Mouse (Mus musculus) frontal cortex, postnatal 36 days (tissue): Measurements from ENCODE around the gene Hhipl1.
A peak's percentile ranks its signal among the peaks of the same experiment; 100 is the strongest.

Experiments used
- DNase-seq, 2 experiments: peaks; one replicate each; pipeline ENCODE4 v3.0.0; 2022; ENCODE audit warnings: low spot score in 2 of 2

Hhipl1 gene

GRCm38 (mm10) chr12:108277341-108277841, 28.7 kb upstream of the Hhipl1 start:
- no peak for DNase-seq

GRCm38 (mm10) chr12:108278221-108278918, 27.7 kb upstream of the Hhipl1 start:
- DNase-seq, result no peak

DNA sequence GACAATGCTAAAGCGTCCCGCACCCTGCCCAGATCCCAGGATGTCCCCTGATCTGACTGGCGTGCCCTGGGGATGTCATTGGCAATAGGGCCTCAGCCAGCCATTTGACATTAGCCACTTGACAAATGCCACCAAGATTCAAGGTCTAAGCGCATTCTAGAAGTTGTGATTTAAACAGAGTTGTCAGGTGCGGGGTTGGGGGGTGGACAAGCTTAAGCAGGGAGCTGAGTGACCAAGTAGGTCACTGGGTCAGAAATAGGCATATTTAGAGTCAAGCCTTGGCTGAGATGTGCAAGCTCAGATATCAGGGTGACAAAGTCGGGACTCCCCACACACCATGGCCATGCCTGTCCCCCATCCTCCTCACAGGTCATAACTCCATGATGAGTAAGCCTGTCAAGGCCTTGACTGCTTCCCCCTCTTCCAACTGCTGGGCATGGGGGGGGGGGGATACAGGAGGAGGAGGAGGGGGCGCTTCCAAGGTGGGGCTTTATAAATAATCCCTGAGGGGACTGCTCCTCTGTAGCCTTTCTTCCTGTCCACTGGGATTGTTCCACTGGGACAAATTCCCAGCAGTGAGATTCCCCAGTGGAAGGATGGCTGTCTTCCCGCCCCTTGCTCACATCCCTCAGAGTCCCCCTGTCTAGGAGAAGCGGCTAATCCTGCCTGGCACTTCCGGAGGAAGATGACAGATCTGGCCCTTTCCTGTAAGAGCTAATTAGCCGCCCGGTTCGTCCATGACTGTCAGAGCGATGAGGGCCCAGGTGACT, 21.4 kb upstream of the Hhipl1 start:
- DNase-seq, result no peak

DNA sequence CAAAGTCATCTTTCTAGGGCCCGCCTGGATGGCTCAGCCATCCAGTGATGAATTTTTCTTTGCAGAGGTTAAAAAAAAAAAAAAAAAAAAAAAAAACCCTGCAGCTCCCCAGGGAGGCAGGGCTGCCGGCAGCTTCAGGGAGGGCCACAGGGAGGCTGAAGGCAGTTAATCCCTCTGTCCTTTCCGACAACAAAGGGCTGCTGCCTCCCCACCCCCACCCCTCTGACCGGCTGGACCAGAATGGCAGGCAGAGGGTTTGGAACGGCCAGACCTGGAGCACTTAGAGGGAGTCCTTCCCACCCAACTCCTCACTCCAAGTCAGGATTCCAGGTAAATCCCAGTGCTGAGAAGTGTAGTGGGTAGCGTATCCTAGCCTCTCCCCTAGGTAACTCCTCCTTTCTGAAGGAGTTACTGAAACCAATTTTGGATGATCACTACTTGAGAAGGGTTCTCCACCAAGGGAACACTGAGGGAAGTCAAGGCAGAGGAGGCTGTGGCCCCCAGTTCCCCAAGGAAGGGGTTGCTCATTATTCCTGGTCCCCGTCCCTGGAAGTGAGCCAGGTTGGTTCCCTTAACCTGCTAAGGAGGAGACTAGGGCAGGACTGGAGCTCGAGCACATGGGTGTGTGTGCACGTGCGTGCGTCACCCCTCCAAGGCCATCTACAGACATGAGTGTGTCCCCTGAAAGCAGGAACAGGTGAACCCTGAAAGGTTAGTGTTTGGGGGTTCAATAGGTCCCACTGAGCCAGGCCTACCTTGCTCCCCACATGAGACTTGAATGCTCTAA, 20.7 kb upstream of the Hhipl1 start:
- no peak for DNase-seq

DNA sequence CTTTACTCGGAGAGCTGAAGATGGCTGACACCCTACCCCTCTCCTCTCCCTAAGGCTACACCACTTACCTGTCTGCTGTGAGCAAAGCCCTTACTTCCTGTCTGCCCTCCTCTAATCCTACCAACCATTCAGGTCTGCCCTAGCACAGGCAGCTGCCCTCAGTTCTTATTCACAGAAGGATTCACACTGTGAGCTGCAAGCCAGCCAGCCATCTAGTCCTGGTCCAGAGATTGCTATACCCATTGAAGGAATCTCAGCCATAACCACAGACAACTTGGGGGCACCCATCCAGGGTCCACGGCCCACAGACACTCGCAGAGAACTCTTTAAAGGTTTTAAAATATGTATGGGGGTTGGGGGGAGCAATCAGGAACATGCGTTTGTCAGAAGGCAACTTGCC, 19.7 kb upstream of the Hhipl1 start:
- no peak for DNase-seq

DNA sequence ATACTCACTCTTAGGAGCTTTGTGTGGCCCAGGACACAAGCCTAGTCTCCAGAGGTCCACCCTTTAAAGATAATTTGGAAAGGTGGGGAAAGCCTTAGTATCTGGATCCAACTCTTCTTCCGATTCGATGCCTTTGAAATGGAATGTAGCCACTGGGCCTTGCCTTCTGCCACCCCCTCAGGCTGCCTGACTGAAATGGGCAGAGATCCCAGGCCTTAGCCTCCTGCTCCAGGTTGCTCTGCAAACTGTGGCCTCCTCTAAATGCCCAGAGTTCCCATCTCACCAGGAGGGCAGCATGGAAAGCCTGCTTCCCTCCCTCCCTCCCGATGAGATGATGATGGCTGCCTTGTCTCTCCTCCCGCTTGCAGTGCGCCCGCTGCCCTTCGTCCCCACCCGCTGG, 19.1 kb upstream of the Hhipl1 start:
- DNase-seq, result no peak

- DNase-seq, result no peak
Observed at GRCm38 (mm10) chr12:108288127-108288880, 17.8 kb upstream of the Hhipl1 start.

DNA sequence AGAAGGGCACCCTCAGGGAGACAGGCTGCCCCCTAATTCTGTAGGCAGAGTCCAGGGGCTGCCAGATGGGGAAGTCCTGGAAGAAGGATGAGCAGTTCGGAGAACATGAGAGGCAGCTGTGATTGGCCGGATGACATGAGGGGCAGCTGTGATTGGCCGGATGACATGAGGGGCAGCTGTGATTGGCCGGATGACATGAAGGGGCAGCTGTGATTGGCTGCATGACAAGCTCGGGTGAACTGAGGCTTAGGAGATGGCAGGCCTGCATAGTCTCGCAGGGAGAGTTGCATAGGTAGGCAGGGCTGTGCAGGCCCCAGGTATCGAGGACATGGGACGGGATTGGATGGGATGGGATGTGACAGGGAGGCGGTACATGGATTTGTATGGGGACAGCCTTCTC, 13.7 kb upstream of the Hhipl1 start:
- no peak for DNase-seq

- DNase-seq, result peak; percentile 65 to 79
Observed at GRCm38 (mm10) chr12:108292957-108293356, 13.1 kb upstream of the Hhipl1 start.

GRCm38 (mm10) chr12:108294620-108295019, 11.4 kb upstream of the Hhipl1 start:
- DNase-seq, result no peak

DNA sequence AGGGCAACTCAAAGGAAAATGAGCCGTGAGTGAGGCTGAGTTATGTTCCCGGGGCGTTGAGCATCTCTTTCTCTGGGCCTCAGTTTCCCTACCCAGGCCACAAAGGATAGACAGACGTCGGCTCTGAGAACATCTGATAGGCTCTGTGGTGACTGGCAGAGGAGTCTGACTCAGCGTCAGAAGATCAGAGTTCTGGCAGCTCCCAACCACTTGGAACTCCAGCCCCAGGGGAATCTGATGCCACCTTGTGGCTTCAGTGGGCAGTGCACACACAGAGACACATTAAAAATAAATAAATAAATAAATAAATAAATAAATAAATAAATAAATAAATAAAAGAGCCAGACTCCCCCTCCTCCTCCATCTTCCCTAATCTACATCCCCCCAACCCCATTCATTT, 9.0 kb upstream of the Hhipl1 start:
- no peak for DNase-seq

GRCm38 (mm10) chr12:108301006-108301405, 5.1 kb upstream of the Hhipl1 start:
- no peak for DNase-seq

DNA sequence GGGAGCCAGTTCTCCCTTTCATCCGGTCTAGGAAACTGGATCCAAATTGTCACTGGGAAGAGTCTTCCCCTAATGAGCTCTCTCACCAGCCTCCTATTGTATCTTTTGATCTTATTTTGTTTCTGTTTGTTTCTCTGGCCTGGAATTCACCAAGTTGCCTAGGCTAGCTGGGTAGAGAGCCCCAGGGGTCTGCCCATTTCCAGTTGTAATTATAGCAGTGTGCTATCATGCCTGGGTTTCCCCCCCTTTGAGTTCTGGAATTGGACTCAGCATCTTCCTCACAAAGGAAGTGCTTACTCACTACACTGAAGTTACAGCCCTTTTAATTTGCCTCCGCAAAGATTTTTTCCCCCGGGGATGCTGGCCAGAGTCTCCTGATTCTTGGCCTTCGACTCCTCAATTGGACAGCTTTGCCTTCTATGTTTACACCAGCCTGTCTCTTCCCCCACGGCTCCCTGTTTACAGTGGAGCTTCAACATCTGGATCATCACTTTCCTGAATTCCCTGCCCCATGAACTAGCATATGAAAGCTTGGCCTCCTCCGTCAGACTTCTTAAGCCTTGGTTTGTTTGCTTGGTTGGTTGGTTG, 2.2 kb upstream of the Hhipl1 start:
- no peak for DNase-seq

GRCm38 (mm10) chr12:108305172-108305571, 898 bp upstream of the Hhipl1 start:
- no peak for DNase-seq

GRCm38 (mm10) chr12:108307553-108307952, 1.5 kb downstream of the Hhipl1 start:
- peak in 1 of 2 experiments; percentile 45 for DNase-seq

DNA sequence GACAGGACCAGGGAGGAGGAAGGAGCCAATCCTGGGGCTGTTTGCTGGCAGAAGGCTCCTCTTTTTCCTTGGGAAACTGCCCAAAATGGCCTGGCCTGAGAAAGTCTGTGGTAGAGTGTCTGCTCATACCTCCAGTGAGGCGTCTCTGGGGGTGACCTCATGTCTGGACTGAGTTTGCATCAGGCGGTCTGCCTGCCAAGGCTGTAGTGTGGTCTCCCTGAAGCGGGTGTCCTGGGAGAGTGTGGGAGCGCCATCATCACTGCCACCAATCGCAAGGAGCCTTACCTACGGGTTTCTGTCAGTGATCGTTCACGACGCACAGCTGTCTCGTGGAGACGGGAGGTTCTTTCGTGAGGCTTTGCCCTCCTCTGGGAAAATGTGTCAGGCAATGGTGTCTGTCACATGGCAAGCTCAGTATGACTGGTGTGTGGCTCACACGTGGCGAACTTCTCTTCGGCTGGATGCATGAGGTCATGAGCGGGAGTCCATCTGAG, 2.3 kb downstream of the Hhipl1 start:
- DNase-seq, result no peak

GRCm38 (mm10) chr12:108309116-108309794, 3.2 kb downstream of the Hhipl1 start:
- no peak for DNase-seq

- DNase-seq, result no peak
Observed at GRCm38 (mm10) chr12:108310041-108310440, 4.0 kb downstream of the Hhipl1 start.

- no peak for DNase-seq
Observed at GRCm38 (mm10) chr12:108310456-108311027, 4.5 kb downstream of the Hhipl1 start.

DNA sequence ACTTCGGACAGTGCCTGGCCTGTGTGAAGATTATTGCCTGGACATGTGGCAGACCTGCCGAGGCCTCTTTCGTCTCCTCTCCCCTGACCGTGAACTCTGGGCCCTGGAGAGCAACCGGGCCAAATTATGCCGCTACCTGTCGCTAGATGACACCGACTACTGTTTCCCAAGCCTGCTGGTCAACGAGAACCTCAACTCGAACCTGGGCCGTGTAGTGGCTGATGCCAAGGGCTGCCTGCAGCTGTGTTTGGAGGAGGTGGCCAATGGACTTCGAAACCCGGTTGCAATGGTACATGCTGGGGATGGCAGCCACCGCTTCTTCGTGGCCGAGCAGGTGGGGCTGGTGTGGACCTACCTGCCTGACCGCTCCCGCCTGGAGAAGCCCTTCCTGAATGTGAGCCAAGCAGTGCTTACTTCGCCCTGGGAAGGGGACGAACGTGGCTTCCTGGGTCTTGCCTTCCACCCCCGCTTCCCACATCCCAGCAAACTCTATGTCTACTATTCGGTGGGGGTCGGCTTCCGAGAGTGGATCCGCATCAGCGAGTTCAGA, 5.7 kb downstream of the Hhipl1 start:
- no peak for DNase-seq
